Mouse (Mus musculus) lung, postnatal 25 days (tissue): ENCODE data around the gene 1520401A03Rik.
A peak's percentile ranks its signal among the peaks of the same experiment; 100 is the strongest.

Source experiments
- DNase-seq: peaks from one replicate; pipeline ENCODE4 v3.0.0; 2022; ENCODE audit warnings: low spot score

The 1520401A03Rik gene

GRCm38 (mm10) chr17:23742941-23743340 lies 20.4 kb upstream of the 1520401A03Rik start:
- DNase-seq, result no peak

GRCm38 (mm10) chr17:23742210-23742793 lies 19.7 kb upstream of the 1520401A03Rik start:
- no peak for DNase-seq

- no peak for DNase-seq
These were observed 19.0 kb upstream of the 1520401A03Rik start for GRCm38 (mm10) chr17:23741359-23742209.

GRCm38 (mm10) chr17:23740598-23741021 lies 18.0 kb upstream of the 1520401A03Rik start, which contains the start of gene Paqr4:
Paqr4 (minus strand) TSS chr17:23740867.
- DNase-seq, result peak; percentile 32

- peak; percentile 94 for DNase-seq
These were observed 17.6 kb upstream of the 1520401A03Rik start for GRCm38 (mm10) chr17:23740136-23740584.

GRCm38 (mm10) chr17:23739202-23740135 lies 16.9 kb upstream of the 1520401A03Rik start:
- no peak for DNase-seq

- DNase-seq, result no peak
These were observed 16.2 kb upstream of the 1520401A03Rik start for GRCm38 (mm10) chr17:23738836-23739201.

GRCm38 (mm10) chr17:23737493-23738445 lies 15.2 kb upstream of the 1520401A03Rik start:
- no peak for DNase-seq

- no peak for DNase-seq
These were observed 11.8 kb upstream of the 1520401A03Rik start for GRCm38 (mm10) chr17:23734341-23734740.

GRCm38 (mm10) chr17:23730441-23730840 lies 7.9 kb upstream of the 1520401A03Rik start:
- no peak for DNase-seq

GRCm38 (mm10) chr17:23726758-23727142 lies 4.2 kb upstream of the 1520401A03Rik start:
- DNase-seq, result peak; percentile 81

GRCm38 (mm10) chr17:23725999-23726757 lies 3.6 kb upstream of the 1520401A03Rik start, which contains the start of gene Pkmyt1:
Pkmyt1 (plus strand) TSS chr17:23726336.
- DNase-seq, result peak; percentile 95

- DNase-seq, result no peak
These were observed 2.9 kb upstream of the 1520401A03Rik start for GRCm38 (mm10) chr17:23725477-23725876.

- no peak for DNase-seq
These were observed 697 bp downstream of the 1520401A03Rik start for GRCm38 (mm10) chr17:23721886-23722285.

GRCm38 (mm10) chr17:23719455-23719854 lies 3.1 kb downstream of the 1520401A03Rik start:
- DNase-seq, result no peak

- no peak for DNase-seq
These were observed 5.6 kb downstream of the 1520401A03Rik start for GRCm38 (mm10) chr17:23717003-23717402.

- DNase-seq, result peak; percentile 69
These were observed 16.4 kb downstream of the 1520401A03Rik start for GRCm38 (mm10) chr17:23706212-23706611.

GRCm38 (mm10) chr17:23705525-23706104 lies 17.0 kb downstream of the 1520401A03Rik start:
- DNase-seq, result no peak

GRCm38 (mm10) chr17:23704741-23705140 lies 17.8 kb downstream of the 1520401A03Rik start:
- DNase-seq, result no peak

GRCm38 (mm10) chr17:23703301-23703700 lies 19.3 kb downstream of the 1520401A03Rik start:
- no peak for DNase-seq
